Mouse (Mus musculus) gastrocnemius, adult 2 months (tissue): ENCODE measurements at regions not wholly inside any gene's neighbourhood (a gene's known extent, or its start where the extent isn't known, plus 50 kb on each side); places are given as distances from the start of the nearest gene placed in this dataset.
A peak's percentile ranks its signal among the peaks of the same experiment; 100 is the strongest.

Experiments used
- DNase-seq: peaks from one replicate; pipeline ENCODE4 v3.0.0; 2022
- H3K27ac ChIP-seq: fragments of 200-600 bp; 2 replicates; pipeline ENCODE4 v1.8.1; 2022; ENCODE audit warnings: mild to moderate bottlenecking
- H3K4me3 ChIP-seq: fragments of 200-600 bp; 2 replicates; pipeline ENCODE4 v1.8.1; 2022; ENCODE audit warnings: mild to moderate bottlenecking, moderate library complexity
- CTCF ChIP-seq: fragments of 200-600 bp; IDR thresholded peaks from 2 replicates; pipeline ENCODE4 v1.8.1; 2022; ENCODE audit warnings: antibody characterized with exemption, mild to moderate bottlenecking, moderate library complexity
- intact Hi-C: fragments of 180-260 bp; cut with DNase I; formaldehyde crosslinking; loops from one replicate; pipeline ENCODE4 v1.15.1; 2025

DNA sequence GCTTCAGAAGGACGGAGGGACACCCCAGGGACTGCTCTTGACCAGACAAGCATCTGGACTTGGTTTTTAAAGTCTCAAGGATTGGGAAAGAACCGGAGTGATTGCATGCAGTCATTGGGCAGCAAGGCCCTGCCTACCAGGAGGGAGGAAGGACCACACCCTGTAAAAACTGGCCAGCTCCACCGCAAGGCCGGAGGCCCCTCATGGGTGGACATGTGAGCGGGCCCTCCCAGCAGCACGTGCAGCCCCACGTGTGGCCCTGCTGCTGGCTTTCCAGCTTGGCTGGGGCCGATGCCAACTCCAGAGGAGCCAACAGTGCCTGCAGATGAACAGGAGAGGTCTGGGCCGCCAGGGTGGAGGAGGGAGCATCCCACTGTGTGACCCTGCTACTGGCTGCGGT, 83.2 kb downstream of the Lsm3 start:
- intact Hi-C loops = no loop called here
- Histone ChIP-seq H3K27ac (peak overlapping the region; percentile 75), H3K4me3 (peak overlapping the region; percentile 2)
- TF ChIP-seq CTCF = peak; percentile 21; the same call in 1 of the 2 replicates
- DNase-seq = peak; percentile 98

DNA sequence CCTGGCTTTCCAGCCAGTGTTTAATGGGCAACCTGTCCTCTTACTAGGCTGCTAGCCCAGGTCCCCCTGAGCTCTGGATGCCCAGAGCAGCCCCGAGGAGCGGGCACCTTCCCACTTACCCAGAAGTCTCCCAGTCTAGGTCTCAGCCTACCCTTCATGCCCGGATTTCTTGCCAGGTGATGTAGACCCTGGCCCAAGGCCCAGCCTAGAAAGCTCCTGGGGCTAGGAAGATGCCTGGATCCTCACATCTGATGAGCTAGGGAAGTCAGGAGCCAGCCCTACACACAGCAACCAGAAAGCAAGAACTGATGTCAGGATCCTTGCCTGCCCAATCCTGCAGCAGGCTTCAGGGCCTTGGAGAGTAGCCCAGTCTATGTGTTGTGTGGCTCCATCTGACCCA, 83.7 kb upstream of the Slc6a6 start:
- intact Hi-C loops = no loop called here
- H3K4me3 ChIP-seq = no peak overlapping the region
- H3K27ac ChIP-seq = peak overlapping the region; percentile 75; the same call in 1 of the 2 replicates
- DNase-seq = peak; percentile 20
- no peak for TF ChIP-seq CTCF

DNA sequence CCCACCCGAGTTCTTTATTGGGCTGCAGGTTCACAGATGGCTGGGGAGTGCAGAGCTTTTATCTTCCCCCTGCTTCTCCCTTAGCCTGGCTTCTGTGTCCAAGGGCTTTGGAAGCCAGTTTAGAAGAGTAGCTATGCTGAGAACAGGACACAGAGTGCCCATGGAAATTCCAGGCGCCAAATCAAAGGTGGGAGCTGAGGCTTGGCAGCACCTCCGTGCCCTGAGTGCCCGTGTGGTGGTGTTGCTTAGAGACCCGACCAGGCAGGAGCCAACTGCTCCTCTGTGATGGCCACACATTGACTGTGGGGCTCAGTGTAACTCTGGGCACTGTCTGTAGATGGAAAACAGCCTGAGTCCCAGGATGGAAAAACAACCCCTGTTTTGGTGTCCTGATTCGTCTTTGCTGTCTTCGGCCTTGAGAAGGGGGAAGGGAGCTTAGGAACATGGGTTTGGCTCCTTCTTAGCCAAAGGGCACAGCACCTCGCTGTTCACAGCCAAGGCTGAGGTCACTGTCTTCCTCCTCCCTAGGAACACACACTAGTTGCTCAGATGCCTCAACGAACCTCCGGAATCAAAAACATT, 77.1 kb upstream of the Slc6a6 start:
- peak overlapping the region; percentile 54 for H3K27ac ChIP-seq
- peak; percentile 53 for DNase-seq
- H3K4me3 ChIP-seq = no peak overlapping the region
- intact Hi-C loops = no loop called here
- TF ChIP-seq CTCF = no peak

GRCm38 (mm10) chr6:91607613-91608272, 76.1 kb upstream of the Slc6a6 start:
- H3K4me3 ChIP-seq = no peak overlapping the region
- no peak overlapping the region for H3K27ac ChIP-seq
- no peak for TF ChIP-seq CTCF
- DNase-seq = no peak
- intact Hi-C loops = no loop called here

- no peak for DNase-seq
- Histone ChIP-seq H3K4me3 (no peak overlapping the region), H3K27ac (no peak overlapping the region)
- no peak for TF ChIP-seq CTCF
- intact Hi-C loops = no loop called here
These were observed 74.2 kb upstream of the Slc6a6 start for GRCm38 (mm10) chr6:91609671-91610070.

GRCm38 (mm10) chr6:91615022-91615421, 68.8 kb upstream of the Slc6a6 start:
- Histone ChIP-seq H3K27ac (no peak overlapping the region), H3K4me3 (no peak overlapping the region)
- TF ChIP-seq CTCF = no peak
- intact Hi-C loops = no loop called here
- no peak for DNase-seq

GRCm38 (mm10) chr6:91616541-91616940, 67.3 kb upstream of the Slc6a6 start:
- H3K4me3 ChIP-seq = no peak overlapping the region
- H3K27ac ChIP-seq = peak overlapping the region; percentile 95
- no peak for DNase-seq
- intact Hi-C loops = no loop called here
- no peak for TF ChIP-seq CTCF

DNA sequence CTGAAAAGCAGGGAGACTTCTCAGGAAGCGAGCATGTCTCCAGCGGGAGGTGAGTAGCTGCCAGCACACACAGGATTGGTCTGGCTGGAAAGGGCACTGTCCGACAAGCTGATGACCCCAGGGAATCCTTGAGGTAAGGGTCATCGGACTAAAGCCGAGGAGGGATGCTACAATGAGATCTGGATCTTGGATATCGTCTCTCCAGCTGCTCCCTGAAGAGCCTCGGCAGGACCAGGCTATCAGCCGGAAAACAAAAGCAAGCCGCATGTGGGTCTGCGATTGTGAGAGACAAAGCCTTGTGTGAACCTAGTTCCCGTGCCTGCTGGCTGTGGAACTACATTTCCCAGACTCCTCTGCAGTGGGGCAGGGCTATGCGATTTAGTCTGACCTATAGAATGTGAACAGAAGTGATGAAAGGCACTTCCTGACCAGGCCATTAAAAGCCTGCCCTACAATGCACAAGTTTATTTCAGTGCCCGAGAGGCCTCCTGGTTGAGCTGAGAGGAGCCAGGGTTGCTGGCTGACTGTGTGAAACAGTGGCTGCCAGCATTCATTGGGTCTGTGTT, 66.7 kb upstream of the Slc6a6 start:
- intact Hi-C loops = no loop called here
- no peak for TF ChIP-seq CTCF
- H3K4me3 ChIP-seq = peak overlapping the region; percentile 52
- H3K27ac ChIP-seq = peak overlapping the region; percentile 95
- DNase-seq = no peak

DNA sequence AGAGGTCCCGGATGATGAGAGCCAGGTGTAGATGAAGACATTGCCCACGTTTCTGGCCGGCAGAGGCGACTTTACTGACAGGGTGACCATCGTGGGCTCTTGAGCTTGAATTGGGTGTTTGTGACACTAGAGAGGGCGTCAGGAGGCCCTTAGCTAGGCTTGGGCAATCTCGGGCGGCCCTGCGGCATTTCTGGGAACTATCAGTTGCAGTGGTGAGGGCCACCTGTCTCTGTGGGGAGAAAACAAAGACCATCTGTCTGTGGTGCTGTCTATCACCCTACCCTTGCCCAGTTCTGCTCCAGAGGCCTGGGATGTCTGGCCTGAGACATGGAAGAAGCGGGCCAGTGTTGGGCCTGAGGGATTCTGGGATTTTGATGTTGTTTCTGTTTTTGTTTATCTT, 66.2 kb upstream of the Slc6a6 start:
- no peak for DNase-seq
- peak overlapping the region; percentile 95 for H3K27ac ChIP-seq
- no peak overlapping the region for H3K4me3 ChIP-seq
- intact Hi-C loops = loop anchor here (2.0 kb wide), 1 partner anchor 41 kb away; no protein-coding TSS in a partner anchor
- TF ChIP-seq CTCF = no peak

- Histone ChIP-seq H3K4me3 (no peak overlapping the region), H3K27ac (peak overlapping the region; percentile 95)
- no peak for DNase-seq
- TF ChIP-seq CTCF = no peak
- intact Hi-C loops = loop anchor here (2.0 kb wide), 1 partner anchor 42 kb away; no protein-coding TSS in a partner anchor
These were observed 64.8 kb upstream of the Slc6a6 start for GRCm38 (mm10) chr6:91619009-91619408.

DNA sequence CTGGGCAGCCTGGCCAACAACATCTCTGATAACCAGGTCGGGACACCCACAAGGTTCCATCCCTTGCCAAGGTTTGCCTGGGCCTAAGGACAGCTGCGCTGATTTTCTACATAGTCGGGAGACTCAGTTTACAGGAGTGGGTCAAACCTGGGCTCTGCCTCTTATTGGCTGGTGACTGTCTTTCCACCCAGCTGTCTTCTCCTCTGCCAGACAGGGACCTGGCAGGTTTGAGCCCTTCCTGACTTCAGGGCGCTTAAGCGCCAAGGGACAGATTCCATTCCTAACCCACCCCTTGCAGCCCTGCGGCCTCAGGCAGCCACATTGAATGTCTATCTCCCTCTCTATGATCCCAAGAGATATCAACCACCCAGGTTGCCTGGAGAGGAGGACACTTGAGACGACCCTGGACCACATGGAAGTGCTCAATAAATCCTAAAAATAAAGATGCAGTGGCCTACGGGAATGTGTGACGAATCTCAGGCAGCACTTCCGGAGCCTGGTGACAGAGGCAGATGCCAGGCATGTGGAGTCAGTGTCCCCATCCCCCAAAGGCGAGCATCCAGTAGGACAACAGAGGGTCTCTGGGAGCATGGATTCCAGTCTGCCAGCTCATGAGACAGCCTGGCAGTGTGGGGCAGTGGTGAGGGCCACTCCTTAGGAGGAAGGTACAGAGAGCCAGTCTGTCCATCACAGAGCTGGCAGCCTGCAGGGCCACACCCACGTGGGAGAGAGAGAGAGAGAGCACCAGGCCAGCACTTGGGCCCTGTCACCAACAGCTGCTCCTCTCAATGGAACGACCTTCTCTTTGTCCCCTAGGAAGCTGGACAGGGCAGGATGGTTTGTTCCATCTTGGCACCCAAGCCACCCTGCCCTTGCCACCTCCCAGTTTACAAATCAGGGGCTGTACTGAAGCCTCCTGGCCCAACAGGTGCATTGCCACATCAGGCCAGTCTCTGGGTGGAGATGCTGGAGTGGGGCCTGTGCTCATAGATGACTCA, 63.8 kb upstream of the Slc6a6 start:
- TF ChIP-seq CTCF = no peak
- Histone ChIP-seq H3K4me3 (no peak overlapping the region), H3K27ac (peak overlapping the region; percentile 95)
- intact Hi-C loops = loop anchor here (2.0 kb wide), 2 partner anchors 43 to 63 kb away; no protein-coding TSS in a partner anchor
- DNase-seq = peak; percentile 85

DNA sequence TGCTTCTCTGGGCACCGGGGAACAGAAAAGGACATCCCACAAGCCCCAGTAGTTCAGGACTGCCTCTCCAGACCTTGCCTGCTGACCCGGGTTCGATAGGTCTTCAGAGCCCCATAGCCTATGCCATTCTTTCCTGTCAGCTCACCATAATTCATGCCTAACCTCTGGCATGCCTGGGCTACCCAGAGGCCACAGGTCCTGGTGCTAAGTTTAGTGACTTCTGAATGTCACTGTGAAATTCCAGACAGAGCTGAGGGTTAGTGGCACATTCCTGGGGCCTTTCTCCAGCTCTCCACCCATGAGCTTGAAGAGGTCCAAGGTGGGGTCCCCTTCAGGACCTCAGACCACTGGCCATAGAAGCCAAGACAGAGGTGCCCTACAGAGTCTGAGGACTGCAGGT, 62.4 kb upstream of the Slc6a6 start:
- DNase-seq = peak; percentile 64
- no peak for TF ChIP-seq CTCF
- peak overlapping the region; percentile 95 for H3K27ac ChIP-seq
- intact Hi-C loops = loop anchor here (2.0 kb wide), 1 partner anchor 61 kb away; no protein-coding TSS in a partner anchor
- no peak overlapping the region for H3K4me3 ChIP-seq
